Mouse (Mus musculus) mouse trophoblast stem cell (cell line): ENCODE data around the gene Mars2.

ENCODE experiments used
- in situ Hi-C, 2 experiments: fragments of 300-500 bp; cut with MseI, MboI; formaldehyde crosslinking; loops; 2 replicates in 1 of 2; 3 replicates in 1 of 2; pipeline ENCODE4 v1.15.1; 2025

Gene Mars2

DNA sequence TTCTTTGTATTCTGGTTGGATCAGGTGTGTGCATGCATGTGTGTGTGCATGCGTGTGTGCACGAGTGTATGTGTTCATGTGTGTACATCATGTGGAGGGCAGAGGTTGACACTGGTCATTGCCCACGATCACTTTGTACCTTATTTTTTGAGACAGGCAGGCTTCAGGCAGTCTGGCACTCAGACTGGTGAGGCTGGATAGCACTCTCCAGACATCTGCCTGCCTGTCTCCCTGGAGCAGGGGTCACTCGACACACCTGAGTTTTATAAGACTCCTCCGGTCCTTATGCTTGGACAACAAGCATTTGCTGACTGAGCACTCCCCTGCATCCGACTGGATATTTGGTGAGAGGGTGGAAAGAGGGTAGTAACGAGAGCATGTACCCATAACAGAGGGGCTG is 14.0 kb upstream of the Mars2 start:
- in situ Hi-C loops, result no loop called here

DNA sequence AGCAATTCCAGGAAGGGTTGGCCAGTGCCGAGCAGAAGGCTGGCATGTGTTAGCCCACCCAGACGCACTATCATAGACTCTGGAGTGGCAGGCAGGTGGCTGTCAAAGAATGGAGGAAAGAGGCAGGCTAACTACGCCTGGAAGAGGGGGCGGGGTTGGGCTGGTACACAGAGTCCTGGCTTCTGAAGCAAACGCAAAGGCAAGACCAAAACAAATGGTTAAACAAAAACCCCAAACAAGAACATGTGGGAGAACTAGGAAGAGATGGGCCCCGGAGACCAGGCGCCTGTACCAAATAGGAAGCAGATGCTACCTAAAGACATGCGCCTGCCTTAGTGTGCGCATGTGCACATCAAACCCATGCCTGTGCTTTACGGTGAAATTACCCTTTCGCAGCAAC is 12.9 kb upstream of the Mars2 start:
- in situ Hi-C loops, result no loop called here

- in situ Hi-C loops, result no loop called here
Measured at GRCm38 (mm10) chr1:55225398-55225797, 11.6 kb upstream of the Mars2 start.

DNA sequence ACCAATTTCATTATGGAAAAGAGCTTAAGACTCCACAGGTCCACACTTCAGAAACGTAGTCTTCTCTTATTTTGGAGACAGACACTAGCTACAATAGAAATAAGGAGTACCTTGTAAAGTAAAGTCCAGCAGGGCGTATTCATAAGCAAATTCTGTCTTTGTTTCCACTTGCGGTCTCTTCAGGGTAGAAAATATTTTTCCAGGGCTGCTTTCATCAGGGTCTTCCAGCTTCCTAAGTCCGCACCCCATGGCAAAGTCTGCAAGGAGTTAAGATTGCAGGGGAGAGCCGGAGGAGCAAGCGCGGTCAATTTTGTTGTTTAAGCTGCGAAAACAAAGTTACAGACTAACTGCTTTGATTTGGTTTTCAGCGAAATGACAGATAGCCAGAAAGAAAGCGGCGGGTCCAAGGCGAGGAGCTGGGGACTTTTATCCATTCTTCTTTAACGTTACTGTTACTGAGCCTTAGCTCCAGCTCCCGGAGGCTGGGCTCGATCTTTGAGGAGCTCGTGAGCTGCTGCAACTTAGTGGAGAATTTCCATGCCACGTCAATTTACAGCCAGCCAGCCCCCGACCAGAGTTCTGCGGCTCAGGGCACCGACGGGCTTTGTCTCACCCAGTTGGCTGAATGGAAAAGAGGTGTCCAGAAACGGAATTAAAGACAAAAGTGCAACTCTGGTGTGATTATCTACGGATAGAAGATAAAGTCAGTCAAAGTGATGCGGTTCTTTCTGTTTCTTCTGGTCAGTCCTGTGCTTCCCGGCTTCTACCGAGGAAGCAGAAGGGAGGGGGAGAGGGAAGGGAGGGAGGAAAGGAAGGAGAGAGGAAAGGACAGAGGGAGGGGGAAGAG is 10.7 kb upstream of the Mars2 start, which contains the start of gene Rftn2:
TSS of gene Rftn2 (minus strand) at position 772 of the 847 bp plus-strand sequence.
- in situ Hi-C loops, result no loop called here

DNA sequence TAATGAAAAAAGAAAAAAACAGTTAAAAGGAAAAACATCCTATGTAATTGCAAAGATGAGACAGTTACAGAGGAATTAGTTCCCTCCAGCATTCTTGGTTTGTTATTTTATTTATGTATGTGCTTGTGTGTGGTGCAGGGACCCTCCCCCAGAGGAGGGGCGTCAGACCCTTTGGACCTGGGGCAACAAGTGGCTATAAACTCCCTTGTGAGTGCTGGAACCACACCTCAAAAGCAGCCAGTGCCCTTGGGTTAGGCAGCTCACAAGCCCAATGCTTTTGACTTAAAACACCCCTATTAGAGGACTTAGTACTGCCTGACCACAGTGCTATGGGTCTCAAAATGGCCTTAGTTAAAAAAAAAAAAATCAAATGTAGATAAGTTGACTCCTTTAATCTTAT is 9.6 kb upstream of the Mars2 start:
- in situ Hi-C loops, result no loop called here

GRCm38 (mm10) chr1:55228256-55228884 is 8.6 kb upstream of the Mars2 start:
- in situ Hi-C loops, result no loop called here

DNA sequence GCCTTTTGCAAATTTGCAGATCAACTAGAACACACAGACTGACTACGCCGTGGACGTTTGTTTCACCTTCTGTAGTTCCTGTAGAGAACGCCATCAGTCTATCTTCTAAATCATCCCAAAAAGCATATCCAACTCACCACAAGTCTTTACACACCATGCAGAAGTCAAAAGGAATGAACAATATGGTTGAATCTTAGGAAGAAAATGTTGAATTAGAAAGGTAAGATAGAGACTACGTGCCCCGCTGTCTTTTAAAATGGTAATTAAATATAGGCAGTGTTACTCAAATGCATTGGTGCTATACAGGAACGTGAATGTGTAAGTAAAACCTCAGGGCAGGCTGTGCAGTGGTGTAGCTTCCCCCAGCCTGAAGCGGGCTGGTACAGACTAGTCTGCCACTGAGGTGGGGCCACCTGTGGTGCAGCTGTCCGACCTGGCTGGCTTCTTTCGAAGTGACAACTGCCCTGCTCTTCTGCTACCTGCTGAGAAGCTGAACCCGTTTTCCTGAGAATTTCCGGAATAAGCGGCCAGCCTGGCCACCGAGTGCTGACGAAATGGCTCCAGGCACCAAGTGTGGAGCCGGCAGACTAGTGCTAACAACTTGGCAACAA is 2.0 kb upstream of the Mars2 start:
- in situ Hi-C loops, result no loop called here

- in situ Hi-C loops, result no loop called here
Measured at GRCm38 (mm10) chr1:55236487-55236886, 490 bp upstream of the Mars2 start.

- in situ Hi-C loops, result no loop called here
Measured at GRCm38 (mm10) chr1:55237643-55238161, 725 bp downstream of the Mars2 start.

DNA sequence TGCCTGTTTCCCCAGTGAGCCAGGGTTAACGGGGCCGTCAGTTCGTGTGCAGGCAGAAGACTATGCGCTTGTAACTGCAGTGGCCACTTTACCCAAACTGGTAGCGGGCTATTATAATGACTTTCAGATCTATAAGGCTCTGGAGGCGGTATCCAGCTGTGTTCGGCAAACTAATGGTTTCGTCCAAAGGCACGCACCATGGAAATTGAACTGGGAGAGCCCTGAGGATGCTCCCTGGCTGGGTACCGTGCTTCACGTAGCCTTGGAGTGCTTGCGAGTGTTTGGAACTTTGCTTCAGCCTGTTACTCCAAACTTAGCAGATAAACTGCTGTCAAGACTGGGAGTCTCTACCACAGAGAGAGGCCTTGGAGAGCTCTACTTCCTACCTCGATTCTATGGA is 1.5 kb downstream of the Mars2 start:
- in situ Hi-C loops, result no loop called here

GRCm38 (mm10) chr1:55239237-55239636 is 2.3 kb downstream of the Mars2 start:
- in situ Hi-C loops, result no loop called here

DNA sequence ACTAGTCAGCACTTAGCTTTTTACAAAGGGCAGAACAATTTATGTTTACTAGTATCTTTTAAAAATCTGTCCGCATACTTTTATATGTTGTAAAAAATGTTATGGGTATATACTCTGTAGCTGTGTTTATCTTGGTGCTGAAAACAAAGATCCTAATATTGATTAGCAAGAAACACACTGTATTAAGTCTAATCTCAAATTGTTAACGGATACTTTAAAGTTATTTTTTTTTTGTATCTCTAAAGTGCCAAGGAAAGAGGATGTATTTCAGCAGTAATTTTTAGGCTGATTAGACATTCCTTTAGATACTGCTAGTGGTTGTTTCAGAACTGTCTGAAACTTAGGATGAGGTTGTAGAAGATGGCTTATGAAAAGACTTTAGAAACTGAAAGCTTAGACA is 9.4 kb downstream of the Mars2 start:
- in situ Hi-C loops, result no loop called here

GRCm38 (mm10) chr1:55264385-55264784 is 27.4 kb downstream of the Mars2 start:
- in situ Hi-C loops, result no loop called here

DNA sequence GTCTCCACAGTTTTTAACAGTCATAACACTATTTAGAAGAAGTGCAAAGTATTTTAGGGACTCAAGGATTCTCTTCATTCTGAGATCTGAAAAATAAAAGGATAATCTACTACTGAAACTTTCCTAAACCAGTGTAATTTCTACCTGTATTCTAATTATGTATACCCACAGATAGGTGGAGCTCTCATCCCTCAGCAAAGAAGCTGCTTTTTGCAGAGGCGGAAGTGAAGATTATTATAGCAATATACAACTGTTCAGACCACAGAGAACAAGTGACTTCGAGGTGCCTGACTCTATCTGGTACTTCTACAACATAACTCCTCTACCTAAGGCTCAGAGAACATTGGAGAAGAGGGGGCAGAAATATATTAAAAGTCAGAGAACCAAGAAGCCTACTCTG is 28.5 kb downstream of the Mars2 start:
- in situ Hi-C loops, result no loop called here

- in situ Hi-C loops, result no loop called here
Measured at GRCm38 (mm10) chr1:55279081-55279480, 42.1 kb downstream of the Mars2 start.
